Mouse (Mus musculus) small intestine, adult 2 months (tissue): ENCODE data around the gene Greb1. TPM values are rescaled to one million over a fixed set of nuclear protein-coding genes. Genes with fewer than 3 reads are reported as not detected.

Source experiments
- H3K27ac ChIP-seq: fragments of 200-500 bp; 2 replicates; pipeline ENCODE4 v1.5.1; 2012; ENCODE audit warnings: low read depth, low read length, control low read depth, inconsistent platforms; ENCODE audit not compliant: insufficient read depth
- H3K27me3 ChIP-seq: fragments of 200-500 bp; 2 replicates; pipeline ENCODE4 v1.6.1; 2012; ENCODE audit warnings: mild to moderate bottlenecking, moderate library complexity, low read length, inconsistent platforms; ENCODE audit not compliant: control insufficient read depth, insufficient read depth
- H3K36me3 ChIP-seq: fragments of 200-500 bp; 2 replicates; pipeline ENCODE4 v1.6.1; 2012; ENCODE audit warnings: mild to moderate bottlenecking, low read length, control low read depth, inconsistent platforms; ENCODE audit not compliant: control insufficient read depth, insufficient read depth
- H3K4me1 ChIP-seq: fragments of 200-500 bp; 2 replicates; pipeline ENCODE4 v1.6.1; 2012; ENCODE audit warnings: low read length, inconsistent platforms, mixed read lengths; ENCODE audit not compliant: control insufficient read depth, insufficient read depth, insufficient read length
- H3K4me3 ChIP-seq: fragments of 200-500 bp; 2 replicates; pipeline ENCODE4 v1.5.1; 2012; ENCODE audit warnings: low read depth, mild to moderate bottlenecking, control low read depth, inconsistent platforms, low read length, moderate library complexity
- CTCF ChIP-seq: fragments of 200-500 bp; IDR thresholded peaks from 2 replicates; pipeline ENCODE4 v1.5.1; 2012; ENCODE audit warnings: low read depth, mild to moderate bottlenecking, control low read depth, inconsistent platforms, low read length, moderate library complexity, mixed read lengths; ENCODE audit not compliant: insufficient replicate concordance, insufficient read length; ENCODE audit errors: extremely low read depth
- POLR2A ChIP-seq: fragments of 200-500 bp; IDR thresholded peaks from 2 replicates; pipeline ENCODE4 v1.6.1; 2012; ENCODE audit warnings: low read depth, mild to moderate bottlenecking, control low read depth, inconsistent platforms, low read length, moderate library complexity
- WGBS: fragments of 180-500 bp; shearing (Covaris S2); methylation state at CpG from one replicate; pipeline ENCODE4 v1.1.7; 2018; 5-methylcytosine and 5-hydroxymethylcytosine counted together
- polyA plus RNA-seq: library from polyadenylated mRNA; depleted of rRNA; stranded (reverse); fragments of >200 nt; gene quantifications from 2 replicates; pipeline ENCODE4 v1.2.3, GENCODE M21; 2012

The Greb1 gene
- polyA plus RNA-seq, 1 experiment = 3.5 TPM

DNA sequence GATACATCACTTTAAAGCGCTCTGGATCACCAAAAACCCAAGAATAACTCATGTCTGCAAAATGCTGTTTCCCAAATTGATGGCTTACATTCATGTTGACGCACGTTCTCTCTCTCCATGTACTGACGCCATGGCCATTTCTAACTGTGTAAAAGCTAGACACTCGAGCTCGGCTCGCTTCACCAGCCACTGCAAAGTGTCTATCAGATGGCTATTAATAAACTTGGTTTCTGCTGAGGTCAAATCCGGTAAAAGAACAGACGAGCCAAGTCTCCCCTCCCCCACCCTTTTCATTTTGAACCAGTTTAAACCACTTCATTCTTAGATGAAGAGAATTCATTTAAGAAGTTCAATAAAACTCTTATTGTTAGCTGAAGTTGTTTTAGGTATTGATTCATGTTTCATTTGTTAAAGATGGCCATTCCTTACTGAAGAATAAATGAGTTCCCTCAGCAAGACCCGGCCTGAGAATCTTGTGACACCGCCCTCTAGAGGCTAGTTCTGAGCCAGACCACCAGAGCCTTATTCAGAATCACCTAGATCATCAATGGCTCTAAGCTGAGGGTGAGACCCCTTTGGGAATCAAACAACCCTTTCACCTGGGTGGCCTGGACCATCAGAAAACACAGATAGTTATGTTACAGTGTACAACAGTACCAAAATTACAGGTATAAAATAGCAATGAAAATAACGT lies 161.5 kb downstream of the Greb1 start:
- H3K36me3 ChIP-seq = no peaks in the 10 kb centered on the region
- TF ChIP-seq CTCF (peak; percentile 35; the same call in 1 of the 2 replicates), POLR2A (no peak)
- WGBS = 64% methylated on average over 12 of the region's 12 CpGs

GRCm38 (mm10) chr12:16635816-16636215 lies 164.9 kb downstream of the Greb1 start:
- TF ChIP-seq POLR2A (no peak), CTCF (no peak)
- H3K4me3 ChIP-seq = no peak overlapping the region

More for the DNA sequence above, 161.5 kb downstream of the Greb1 start:
- H3K27ac ChIP-seq = no peak overlapping the region
- H3K4me1 ChIP-seq = peaks cover 4% of the 10 kb centered on the region; the same call in 1 of the 2 replicates
- H3K27me3 ChIP-seq = no peaks in the 10 kb centered on the region
- no peak overlapping the region for H3K4me3 ChIP-seq

GRCm38 (mm10) chr12:16634075-16634813 lies 166.4 kb downstream of the Greb1 start:
- no peak overlapping the region for H3K27ac ChIP-seq
- H3K4me3 ChIP-seq = no peak overlapping the region
- peaks cover 4% of the 10 kb centered on the region; the same call in 1 of the 2 replicates for H3K4me1 ChIP-seq
- no peaks in the 10 kb centered on the region for H3K27me3 ChIP-seq
- WGBS = 49% methylated on average over 14 of the region's 14 CpGs
- TF ChIP-seq CTCF = peak; percentile 82; the same call in 1 of the 2 replicates
- no peak for TF ChIP-seq POLR2A
- H3K36me3 ChIP-seq = no peaks in the 10 kb centered on the region

More at GRCm38 (mm10) chr12:16635816-16636215, 164.9 kb downstream of the Greb1 start:
- H3K27ac ChIP-seq = no peak overlapping the region
- WGBS = 69% methylated on average over 6 of the region's 6 CpGs
- H3K27me3 ChIP-seq = no peaks in the 10 kb centered on the region
- H3K4me1 ChIP-seq = peaks cover 4% of the 10 kb centered on the region; the same call in 1 of the 2 replicates
- no peaks in the 10 kb centered on the region for H3K36me3 ChIP-seq

- TF ChIP-seq POLR2A (no peak), CTCF (no peak)
- Histone ChIP-seq H3K27ac (no peak overlapping the region), H3K4me3 (no peak overlapping the region), H3K36me3 (no peaks in the 10 kb centered on the region), H3K4me1 (peaks cover 4% of the 10 kb centered on the region; the same call in 1 of the 2 replicates), H3K27me3 (no peaks in the 10 kb centered on the region)
- WGBS = 81% methylated on average over 6 of the region's 6 CpGs
These were observed 167.5 kb downstream of the Greb1 start for GRCm38 (mm10) chr12:16633235-16633634.

- Histone ChIP-seq H3K27ac (no peak overlapping the region), H3K4me1 (peaks cover 4% of the 10 kb centered on the region; the same call in 1 of the 2 replicates), H3K36me3 (no peaks in the 10 kb centered on the region), H3K27me3 (no peaks in the 10 kb centered on the region), H3K4me3 (no peak overlapping the region)
- TF ChIP-seq CTCF (no peak), POLR2A (no peak)
- 81% methylated on average over 2 of the region's 2 CpGs for WGBS
These were observed 169.3 kb downstream of the Greb1 start for GRCm38 (mm10) chr12:16631423-16631822.

- no peak for TF ChIP-seq CTCF
- no peak for TF ChIP-seq POLR2A
- H3K4me3 ChIP-seq = no peak overlapping the region
- no peak overlapping the region for H3K27ac ChIP-seq
- no peaks in the 10 kb centered on the region for H3K36me3 ChIP-seq
- no peaks in the 10 kb centered on the region for H3K27me3 ChIP-seq
- 92% methylated on average over 1 of the region's 1 CpGs for WGBS
- H3K4me1 ChIP-seq = peaks cover 4% of the 10 kb centered on the region; the same call in 1 of the 2 replicates
These were observed 169.9 kb downstream of the Greb1 start for GRCm38 (mm10) chr12:16630866-16631185.
